Mouse (Mus musculus) layer of hippocampus, adult 11-12 months (tissue): ENCODE measurements around the gene Nbeal1.
"Not testable (repeated sequence)": the region's sequence is repeated elsewhere in the genome, so short reads cannot be mapped to it uniquely, and the experiment has no call there.

Experiments
- DNase-seq: peaks from one replicate; pipeline ENCODE4 v3.0.0; 2022; ENCODE audit warnings: low spot score

Gene Nbeal1

DNA sequence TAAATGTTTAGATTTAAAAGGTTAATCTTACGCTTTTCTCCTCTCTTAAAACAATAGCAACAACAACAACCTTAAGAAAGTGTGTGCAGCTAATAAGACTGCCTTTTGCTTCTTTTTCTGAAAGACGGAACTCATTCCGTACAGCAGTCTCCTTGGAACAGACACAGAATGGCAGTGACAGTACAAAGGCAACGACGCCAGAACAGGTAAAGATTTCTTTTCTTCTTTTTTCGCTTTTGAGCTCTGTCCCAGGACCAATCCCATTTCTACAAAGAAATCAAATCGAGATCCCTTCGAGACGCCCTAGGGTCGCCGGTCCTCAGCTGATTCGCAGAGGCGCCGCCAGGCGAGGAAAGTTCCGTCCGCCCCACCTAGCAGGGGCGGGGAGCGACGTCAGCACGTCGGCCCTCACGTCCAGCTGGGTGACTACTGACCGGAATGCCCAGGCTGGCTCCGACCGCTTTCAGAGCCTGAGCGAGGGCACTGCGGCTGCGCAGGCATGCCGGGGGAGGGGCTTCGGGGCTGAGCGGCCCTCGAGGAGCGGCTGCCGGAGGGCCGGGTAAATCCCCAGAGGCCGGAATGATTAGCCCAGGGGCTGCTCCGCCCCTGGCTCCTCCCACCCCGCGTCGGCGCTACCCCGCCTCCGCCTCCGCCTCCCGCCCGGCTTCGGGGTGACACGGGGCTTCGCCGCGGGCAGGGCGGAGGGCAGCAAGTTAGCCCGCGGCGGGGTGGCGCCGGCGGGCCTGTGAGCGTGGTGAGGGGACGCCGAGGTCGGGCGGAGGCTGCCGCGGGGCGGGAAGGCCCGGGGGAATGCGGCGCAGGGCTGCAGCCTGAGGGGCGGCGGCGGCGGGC lies at the start of gene Nbeal1:
Gene Nbeal1 (plus strand): TSS at position 668 of the 852 bp plus-strand sequence.
- DNase-seq, result peak; percentile 97

DNA sequence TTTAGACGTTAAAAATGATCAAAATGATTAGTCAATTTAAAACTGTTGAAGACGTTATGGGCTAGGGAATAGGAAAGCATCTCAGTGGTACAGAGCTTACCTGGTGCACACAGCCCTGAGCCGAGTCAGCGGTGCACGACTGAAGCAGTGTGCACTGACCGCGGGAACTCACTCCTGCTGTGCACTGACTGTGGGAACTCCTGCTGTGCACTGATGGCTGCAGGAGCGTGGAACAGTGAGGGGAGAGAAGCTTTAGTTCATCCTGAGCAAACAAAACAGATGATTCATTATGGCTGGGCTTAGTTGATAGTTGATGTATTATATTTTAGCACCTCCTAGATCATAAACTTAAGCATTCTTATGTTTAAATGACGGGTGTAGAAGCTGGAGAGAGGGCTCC lies 43.1 kb upstream of the Nbeal1 start:
- DNase-seq, result no peak

DNA sequence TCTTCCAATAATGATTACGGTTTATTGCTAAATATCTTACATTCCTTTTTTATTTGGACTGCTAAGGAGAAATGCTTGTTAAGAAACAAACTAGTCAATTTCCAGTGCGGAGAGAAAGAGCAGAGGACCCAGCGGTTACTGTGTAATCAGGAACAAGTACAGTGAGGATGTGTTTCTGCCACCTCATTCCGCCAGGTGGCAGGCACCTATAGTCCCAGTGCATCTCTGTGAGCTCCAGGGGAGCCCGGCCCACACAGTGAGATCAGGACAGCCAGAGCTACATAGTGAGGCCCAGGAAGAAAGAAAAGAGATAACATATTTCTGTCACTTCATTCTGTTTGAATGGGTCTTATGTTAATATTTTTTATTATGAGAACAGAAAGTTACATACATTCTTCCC lies 27.7 kb upstream of the Nbeal1 start:
- DNase-seq, result no peak

DNA sequence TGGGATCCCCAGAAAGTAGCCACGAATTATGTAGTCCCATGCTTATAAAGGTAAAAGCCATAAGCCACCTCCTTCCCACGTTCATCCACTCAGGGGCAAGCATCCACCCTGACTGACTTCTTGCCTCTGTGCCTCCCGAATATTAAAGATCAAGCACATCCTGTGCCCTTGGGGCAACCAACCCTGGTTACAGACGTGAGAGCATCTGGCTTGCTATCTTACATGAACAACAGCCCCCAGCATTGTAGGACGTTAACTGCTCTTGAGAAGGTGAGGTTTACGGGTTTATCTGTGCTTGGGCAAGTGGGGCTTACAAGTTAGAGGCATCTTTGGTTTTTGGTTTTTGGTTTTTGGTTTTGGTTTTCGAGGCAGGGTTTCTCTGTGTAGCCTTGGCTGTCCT lies 23.7 kb upstream of the Nbeal1 start:
- no peak for DNase-seq

DNA sequence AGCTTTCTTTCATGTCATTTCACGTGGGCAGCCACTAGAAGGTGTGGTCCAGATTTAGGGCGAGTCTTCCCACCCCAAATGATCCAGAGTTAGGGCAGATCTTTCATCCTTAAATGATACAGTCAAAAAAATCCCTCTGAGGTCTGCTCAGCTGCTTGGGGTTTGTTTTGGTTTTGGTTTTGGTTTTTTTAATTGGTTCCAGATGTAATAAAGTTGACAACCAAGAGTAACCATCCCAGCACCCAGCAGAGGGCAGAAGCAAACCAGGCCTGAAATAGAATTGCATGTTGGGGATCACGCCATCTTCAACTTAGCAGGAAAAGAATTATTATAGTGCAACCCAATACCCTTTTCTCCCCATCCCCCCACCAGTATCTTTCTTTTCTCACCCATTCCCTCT lies 22.0 kb upstream of the Nbeal1 start:
- DNase-seq, result peak; percentile 21

DNA sequence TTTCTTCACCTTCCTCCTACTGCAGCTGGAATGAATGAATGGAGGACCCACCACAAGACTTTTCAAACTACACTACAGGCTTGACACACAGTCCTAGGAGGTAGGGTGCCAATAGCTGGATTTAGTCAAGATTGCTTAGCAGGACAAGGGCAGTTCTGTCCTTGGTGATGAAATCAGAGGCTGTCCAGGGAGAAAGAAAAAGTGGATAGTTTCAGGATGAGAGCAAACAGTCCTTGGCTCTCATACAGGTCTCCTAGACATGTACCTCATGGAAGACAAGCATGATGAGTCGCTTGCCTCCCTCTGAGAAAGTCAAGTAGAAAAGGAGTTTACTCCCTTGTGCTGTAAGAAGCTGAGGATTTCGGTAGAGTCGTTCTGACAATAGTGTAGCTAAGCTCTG lies 16.7 kb upstream of the Nbeal1 start:
- DNase-seq, result no peak

DNA sequence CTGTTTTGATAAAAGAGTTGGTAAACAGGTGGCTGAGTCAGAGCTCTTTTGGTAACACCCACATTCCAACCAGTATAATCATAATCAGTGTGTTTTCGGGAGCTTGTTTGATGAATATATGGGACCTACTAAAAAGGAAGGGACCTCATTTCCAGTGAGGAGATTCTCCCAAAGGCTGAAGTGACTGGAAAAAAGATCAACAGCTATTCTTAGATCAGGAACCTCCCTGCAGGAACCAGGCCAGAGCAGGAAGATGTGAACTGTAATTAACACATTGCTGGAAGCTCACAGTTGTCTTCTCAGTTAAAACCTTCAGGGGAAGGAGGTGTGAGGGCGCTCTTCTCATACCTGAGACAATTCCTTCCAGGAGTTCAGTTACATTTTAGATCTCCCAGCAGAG lies 10.8 kb upstream of the Nbeal1 start:
- no peak for DNase-seq

DNA sequence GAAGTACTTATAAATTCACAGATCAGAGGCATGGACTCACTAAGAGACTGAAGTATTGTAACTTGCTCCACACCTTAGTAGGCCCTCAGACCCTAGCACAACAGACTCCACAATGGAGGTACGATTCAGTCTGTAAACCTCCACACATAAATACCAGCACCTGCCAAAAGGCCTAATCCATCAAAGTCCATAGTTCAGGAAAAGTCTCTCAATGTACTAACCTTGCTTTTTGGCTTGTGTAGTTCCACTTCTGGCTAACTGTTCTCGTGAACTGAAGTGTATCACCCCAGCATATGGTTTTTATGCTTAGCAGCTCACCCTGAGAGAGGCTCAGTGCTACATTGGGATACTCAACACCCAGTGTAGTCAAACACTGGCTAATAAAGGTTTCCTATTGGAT lies 10.1 kb upstream of the Nbeal1 start:
- no peak for DNase-seq

DNA sequence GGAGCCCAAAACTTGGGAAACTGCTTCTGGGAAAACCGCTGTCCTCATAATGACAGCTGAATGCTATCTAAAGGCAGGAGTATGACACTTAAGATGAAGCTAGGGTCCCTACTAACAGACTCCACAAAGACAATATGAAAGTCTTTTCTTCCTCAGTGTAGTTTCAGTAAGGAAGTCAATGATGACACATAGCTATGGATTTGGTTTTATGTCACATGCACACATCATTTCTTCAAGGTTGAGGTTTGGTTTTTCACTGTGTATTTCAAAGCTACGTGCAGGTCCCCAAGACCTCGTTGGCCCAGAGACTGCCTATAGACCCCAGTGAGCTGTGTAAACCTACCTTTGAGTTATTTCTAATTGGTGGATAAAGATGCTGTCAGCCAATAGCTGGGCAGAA lies 7.3 kb upstream of the Nbeal1 start:
- no peak for DNase-seq

DNA sequence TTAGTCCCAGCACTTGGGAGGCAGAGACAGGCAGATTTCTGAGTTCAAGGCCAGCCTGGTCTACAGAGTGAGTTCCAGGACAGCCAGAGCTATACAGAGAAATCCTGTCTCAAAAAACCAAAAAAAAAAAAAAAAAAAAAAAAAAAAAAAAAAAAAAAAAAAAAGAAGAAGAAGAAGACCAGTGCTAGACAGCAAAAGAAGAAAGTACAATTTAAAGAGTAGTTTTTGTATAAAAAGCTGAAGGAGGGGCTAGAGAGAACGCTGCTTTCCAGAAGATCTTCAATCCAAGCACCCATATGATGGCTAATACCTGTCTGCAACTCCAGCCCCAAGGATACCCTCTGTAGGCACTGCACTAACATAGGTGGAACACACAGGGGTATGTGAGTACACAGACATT lies 2.6 kb upstream of the Nbeal1 start:
- DNase-seq, result not testable (repeated sequence)

DNA sequence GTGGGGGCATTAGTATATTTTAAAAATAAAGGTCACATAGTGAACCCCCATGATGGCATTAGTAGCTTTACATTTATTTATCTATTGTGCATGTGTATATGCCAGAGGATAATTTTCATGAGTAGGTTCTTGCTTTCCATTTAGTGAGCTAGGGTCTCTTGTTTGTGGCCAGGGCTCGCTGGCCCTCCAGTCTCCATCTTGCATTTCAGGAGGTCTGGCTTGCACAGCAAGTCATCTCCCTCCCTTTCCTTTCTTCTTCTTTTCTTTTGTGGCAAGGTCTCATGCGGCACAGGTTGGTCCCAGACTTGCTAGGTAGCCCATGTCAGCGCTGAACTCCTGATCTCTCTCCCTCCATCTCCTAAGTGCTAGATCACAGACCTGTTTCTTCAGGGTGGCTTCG lies 1.0 kb upstream of the Nbeal1 start:
- no peak for DNase-seq

DNA sequence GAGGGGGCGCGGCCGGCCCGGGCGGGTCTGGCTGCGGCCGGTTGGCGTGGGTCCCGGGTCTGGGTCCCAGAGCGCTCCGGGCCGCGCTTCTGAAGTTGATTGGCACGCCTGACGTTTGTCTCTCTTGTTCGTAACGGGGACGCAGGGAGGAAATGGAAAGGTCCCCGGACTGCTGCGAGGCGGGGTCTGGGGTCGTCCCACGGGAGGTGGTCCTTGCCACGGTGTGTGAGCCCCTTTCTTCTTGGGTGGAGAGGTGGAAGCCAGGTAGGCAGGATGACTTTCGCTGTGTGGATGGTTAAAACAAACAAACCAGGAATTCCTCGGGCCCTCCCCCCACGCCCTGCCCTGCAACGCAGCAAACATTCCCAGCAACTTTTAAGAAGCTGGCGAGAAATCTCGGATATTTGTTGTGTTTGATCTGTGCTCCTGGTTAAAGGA lies 404 bp downstream of the Nbeal1 start:
- DNase-seq, result peak; percentile 29

DNA sequence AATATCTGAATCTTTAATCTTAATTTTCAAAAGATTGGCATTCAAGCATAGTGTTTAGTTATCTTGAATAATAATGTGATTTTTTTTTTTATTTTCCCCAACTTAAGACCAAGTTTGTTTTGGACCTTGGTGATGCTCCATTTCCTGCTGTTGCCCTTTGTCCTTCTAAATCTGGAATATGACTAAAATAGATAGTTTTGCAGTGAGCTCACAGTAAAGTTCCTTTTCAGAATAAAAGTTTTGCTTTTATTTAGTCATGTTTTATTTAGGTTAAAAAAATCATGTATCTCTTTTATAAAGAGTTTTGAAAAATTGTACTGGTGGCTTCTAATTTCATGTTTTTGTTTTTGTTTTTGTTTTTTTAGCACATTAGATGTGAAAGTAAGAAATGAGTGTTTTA lies 8.1 kb downstream of the Nbeal1 start:
- no peak for DNase-seq

DNA sequence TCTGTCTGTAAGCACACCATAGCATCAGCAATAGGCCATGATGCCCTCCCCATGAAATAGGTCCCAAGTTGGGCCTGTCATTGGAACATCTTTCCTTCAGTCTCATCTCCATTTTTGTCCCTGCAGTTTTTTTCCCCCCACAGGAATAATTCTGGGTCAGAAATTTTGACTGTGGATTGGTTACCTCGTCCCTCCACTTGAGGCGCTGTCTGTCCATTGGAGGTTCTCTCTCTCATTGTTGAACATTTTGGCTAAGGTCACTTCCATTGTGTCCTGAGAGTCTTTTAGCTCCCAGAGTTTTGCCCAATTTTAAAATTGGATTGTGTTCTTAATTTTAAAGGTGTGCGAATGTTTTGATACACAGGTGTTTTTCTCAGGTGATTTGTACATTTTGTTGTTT lies 16.4 kb downstream of the Nbeal1 start:
- DNase-seq, result no peak

DNA sequence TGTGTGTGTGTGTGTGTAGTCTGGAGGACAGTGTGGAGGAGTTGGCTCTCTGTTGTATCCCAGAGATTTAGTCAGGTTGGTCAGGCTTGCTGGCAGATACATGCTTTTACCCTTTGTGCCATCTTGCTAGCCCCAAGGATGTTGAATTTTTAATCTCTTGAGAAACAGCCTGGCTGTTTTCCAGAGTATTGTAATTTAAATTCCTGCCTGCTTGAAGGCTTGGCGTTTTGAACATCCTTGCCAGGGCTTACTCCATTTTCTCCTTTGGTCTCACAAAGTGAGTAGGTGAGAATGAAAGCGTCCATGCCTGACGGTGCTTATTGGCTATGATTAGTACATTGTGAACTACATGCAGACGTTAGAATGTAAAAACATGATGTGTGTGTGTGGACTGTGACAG lies 18.6 kb downstream of the Nbeal1 start:
- no peak for DNase-seq

DNA sequence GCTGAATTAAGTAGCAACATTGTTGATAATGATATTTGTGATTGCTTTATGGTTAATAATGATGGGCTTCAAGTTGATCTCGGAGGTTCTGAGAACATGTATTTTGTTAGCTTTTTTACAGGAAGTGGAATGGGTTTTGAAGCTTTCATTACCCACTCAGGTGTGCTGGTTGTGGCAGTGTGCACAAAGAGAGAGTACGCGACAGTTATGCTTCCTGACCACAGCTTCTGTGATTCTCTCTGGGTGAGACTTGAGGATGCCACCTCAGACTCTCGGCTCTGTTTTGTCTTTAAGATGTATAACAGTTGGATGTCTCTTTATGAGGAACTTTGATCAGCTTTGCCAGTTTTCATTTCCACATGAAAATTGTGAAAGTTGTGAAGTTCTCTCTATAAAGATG lies 55.9 kb downstream of the Nbeal1 start:
- DNase-seq, result no peak

DNA sequence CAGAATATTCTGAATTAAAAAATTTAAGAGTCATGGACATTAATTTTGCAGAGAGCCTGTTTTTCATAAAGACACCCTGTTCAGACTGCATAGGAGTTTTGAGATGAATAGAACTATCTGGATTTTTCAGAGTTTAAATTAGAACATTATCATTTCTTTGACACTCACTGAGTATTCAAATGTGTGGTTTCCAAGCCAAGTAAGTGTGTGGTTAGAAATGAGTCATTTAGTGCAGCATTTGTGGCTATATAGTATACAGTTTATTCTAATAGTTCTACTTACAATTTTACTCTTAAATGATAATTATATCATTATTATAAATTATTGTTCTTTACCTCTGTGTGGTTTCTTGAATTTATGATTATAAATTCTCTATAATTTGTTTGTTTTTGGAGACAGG lies 60.0 kb downstream of the Nbeal1 start:
- no peak for DNase-seq

DNA sequence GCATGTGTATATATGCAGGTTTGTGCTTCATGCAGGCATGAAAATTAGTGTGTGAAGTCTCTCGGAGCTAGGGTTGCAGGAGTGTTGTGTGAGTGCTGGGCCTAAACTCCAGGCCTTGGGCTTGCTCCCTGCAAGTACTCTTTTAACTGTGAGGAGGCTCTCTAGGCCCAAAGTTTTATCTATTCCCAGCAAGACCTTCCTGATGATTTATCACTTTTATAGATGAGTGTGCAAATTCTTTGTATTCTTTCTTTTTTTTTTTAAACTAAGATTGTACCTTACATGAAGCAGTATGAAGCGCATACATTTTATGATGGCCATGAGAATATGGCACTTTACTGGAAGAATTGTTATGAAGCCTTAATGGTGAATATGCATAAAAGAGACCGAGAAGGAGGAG lies 87.7 kb downstream of the Nbeal1 start:
- DNase-seq, result no peak

DNA sequence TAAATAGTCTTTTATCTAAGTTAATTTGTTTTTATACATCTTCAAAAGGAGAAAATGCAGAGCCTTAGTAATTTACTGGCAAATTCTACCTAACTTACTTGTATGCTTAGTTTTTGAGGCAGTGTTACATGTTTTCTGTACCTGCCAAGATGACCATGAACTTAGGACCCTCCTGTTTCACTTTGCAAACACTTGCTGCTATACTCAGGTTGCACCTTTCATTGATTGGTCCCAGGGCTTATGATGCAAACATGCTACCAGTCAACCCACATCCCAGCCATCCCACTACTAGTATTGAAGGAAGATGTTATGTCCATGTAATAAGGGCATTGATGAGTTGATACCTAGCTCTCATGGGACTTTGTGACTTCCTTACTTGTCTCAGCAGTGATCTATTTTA lies 88.9 kb downstream of the Nbeal1 start:
- no peak for DNase-seq

DNA sequence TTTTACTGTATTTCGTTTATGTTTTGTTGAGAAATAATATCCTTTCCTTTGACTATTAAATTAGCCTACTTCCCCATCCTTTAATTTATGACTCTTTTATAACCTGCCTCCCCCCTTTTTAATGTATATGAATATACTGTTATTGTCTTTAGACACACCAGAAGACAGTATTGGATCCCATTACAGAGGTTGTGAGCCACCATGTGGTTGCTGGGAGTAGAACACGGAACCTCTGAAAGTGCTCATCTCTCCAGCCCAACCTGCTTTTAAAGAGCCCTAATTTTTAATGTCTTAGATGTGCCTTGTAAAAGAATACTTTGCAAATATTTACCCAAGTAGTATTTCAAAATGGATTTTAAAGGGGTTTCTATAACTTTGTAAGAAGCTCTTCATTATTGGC lies 92.1 kb downstream of the Nbeal1 start:
- no peak for DNase-seq

DNA sequence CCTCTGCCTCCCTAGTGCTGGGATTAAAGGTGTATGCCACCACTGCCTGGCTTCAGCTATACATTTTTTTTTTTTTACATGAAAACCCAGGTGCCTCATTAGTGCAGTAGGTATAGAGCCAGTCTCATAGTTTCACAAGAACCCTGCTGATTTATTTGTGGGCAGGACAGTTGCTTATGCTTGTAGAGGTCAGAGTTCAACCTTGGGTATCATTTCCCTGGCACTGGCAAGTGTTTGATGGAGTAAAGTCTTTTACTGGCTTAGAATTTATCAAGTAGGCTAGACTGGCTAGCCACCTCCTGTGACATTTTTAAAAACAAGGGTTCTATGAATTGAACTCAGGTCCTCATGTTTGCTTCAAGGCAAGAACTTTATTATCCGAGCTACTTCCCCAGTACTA lies 113.5 kb downstream of the Nbeal1 start:
- DNase-seq, result no peak

DNA sequence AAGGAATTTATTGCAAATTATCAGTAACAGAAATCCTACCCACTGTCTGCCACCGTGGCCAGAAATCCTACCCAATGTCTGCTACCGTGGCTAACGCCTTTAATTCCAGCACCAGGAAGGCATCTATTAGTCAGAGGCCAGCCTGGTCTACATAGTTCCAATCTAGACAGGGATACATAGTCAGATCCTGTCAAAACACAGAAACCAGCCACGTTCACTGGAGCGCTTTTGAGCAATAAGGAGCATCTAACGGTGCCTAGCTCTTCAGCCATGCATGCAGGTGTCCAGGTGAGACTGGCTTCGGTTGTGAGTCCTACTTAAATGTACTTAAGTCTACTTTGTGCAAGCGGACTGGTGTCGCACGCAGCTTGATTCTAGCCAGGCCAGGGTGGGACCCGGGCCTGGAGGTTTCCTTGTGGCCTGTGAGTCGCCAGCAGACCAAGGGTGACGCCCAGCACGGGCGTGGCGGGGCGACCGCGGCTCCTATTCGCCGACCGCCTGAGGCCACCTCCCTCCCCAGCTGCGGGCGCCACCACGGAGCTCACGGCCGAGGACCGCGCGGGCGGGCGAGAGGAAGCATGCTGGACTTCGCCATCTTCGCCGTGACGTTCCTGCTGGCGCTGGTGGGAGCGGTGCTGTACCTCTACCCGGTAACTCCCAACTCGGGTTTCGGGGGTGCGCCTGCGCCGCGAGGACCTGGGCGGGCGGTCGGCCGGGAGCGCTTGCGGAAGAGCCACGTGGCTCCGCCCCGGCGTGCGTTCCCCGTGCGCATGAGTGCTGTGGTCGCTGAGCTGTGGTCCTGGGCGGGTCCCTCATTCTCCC lies 162.6 kb downstream of the Nbeal1 start, which contains the start of gene Cyp20a1:
Gene Cyp20a1 (plus strand): TSS at position 516 of the 822 bp plus-strand sequence.
- peak; percentile 90 for DNase-seq
